Mouse (Mus musculus) v-Abl transformed pro-B cells (cell line): ENCODE data around the gene Gm14214.

Experiments
- in situ Hi-C, 2 experiments: fragments of 400-800 bp; cut with MboI; formaldehyde crosslinking; loops; one replicate each; pipeline ENCODE4 v1.15.1; 2025; ENCODE audit not compliant: unreplicated experiment in 2 of 2

Gene Gm14214

GRCm38 (mm10) chr2:154735416-154735815 is 34.4 kb downstream of the Gm14214 start:
- in situ Hi-C loops: no loop called here

GRCm38 (mm10) chr2:154734977-154735376 is 34.9 kb downstream of the Gm14214 start:
- in situ Hi-C loops: no loop called here

DNA sequence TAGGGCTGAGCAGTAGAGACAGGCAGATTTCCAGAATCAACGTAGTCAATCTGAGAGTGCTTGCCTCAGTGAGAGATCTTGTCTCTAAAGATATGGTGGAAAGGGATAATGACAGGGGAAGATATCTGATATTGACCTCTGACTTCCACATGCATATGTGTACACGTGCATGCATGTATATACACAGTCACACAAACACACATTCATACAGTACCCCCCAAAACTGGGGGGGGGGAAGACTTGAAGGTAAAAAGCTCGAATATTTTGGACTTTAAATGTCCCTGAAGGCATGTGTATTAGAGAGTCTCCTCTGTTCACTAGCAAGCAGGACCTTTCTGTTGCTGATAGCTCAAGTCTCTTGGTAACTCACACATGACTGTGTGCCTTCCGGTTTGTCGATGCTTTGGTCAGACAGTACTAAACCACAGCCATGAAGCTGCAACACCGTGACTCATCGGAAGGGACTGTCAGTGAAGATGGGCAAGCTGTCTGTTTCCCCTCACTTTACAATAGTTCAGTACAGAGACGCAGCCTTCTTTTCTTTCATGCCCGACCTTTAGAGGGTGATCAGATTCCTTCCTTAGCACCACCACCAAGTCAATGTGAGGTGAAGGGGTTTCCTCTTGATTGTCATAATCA is 37.2 kb downstream of the Gm14214 start:
- in situ Hi-C loops: no loop called here

GRCm38 (mm10) chr2:154731916-154732315 is 37.9 kb downstream of the Gm14214 start:
- in situ Hi-C loops: no loop called here

DNA sequence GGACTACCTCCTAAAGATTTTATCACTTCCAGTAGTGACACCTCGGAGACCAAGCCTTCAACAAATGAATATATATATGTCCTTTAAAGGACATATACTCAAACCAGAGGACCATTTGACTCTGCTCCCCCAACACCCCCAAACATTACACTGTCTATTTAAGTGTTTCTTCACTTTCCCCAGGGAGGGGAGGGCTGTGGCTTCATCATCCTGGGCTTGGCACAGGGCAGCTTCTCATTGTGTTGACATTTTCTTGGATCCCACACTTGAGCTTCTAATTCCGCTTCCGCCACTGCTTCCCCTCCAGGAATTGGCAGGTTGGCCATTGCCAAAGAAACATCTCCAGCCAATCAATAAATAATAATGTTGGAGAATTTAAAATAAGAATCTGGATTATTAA is 39.0 kb downstream of the Gm14214 start:
- in situ Hi-C loops: no loop called here

DNA sequence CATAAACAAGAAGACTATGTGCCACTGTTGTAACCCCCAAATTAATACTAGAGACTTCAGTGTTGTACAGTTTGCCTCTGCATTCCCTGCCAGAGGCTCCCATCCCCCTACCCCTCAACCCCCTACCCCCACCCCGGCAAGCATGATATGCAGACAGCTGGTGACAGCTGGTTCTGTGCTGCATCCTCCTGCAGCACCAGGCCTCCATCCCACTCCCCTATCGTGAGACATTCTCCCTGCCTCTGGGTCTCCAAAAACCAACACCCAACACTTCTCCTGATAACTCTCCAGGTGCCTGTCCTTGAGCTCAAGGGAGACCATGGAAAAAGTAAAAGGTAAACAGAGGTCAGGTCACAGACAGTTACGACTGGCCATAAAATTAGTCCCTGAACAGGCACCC is 40.1 kb downstream of the Gm14214 start:
- in situ Hi-C loops: no loop called here

GRCm38 (mm10) chr2:154723473-154723872 is 46.4 kb downstream of the Gm14214 start:
- in situ Hi-C loops: loop anchor here in 1 of 2 experiments (25.0 kb wide), 1 partner anchor 1039 kb away; the partner anchor contains the start of gene Procr

DNA sequence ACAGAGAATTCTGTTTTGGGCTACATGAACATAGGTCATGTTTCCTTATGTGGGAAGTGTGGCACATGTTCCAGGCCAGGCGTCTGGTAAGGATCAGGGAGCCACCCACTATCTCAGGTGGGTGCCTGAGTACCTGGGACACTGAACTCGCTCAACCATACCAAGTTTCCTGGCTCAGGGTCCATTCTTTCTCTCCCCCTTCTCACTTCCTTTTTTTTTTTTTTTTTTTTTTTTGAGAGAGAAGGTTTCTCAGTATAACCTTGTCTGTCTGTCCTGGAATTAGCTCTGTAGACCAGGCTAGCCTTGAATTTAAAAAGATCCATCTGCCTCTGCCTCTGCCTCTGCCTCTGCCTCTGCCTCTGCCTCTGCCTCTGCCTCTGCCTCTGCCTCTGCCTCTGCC is 49.5 kb downstream of the Gm14214 start:
- in situ Hi-C loops: loop anchor here in 1 of 2 experiments (25.0 kb wide), 1 partner anchor 1042 kb away; the partner anchor contains the start of gene Procr
